Mouse (Mus musculus) liver, embryonic 15.5 days (tissue): ENCODE results near the gene Gm1673. TPM values are rescaled to one million over a fixed set of nuclear protein-coding genes. Genes with fewer than 3 reads are reported as not detected.
A peak's percentile ranks its signal among the peaks of the same experiment; 100 is the strongest.

Experiments
- ATAC-seq: fragments of 200-750 bp; cut with Nextera tagmentation; 2 replicates; pipeline ENCODE4 v1.8.0; 2017; ENCODE audit warnings: moderate number of reproducible peaks, mild to moderate bottlenecking, moderate library complexity; ENCODE audit not compliant: insufficient read depth
- H3K27ac ChIP-seq: fragments of 300-500 bp; sonication (generic); replicated peaks from 2 replicates; pipeline ENCODE4 v1.5.1; 2015; ENCODE audit warnings: mild to moderate bottlenecking, inconsistent platforms
- H3K27me3 ChIP-seq: fragments of 300-500 bp; sonication (generic); 2 replicates; pipeline ENCODE4 v1.6.1; 2015; ENCODE audit warnings: mild to moderate bottlenecking, inconsistent platforms
- H3K36me3 ChIP-seq: fragments of 300-500 bp; sonication (generic); replicated peaks from 2 replicates; pipeline ENCODE4 v1.6.1; 2015; ENCODE audit warnings: moderate library complexity, mild to moderate bottlenecking, inconsistent platforms
- H3K4me1 ChIP-seq: fragments of 300-500 bp; sonication (generic); replicated peaks from 2 replicates; pipeline ENCODE4 v1.6.1; 2015; ENCODE audit warnings: inconsistent platforms
- H3K4me2 ChIP-seq: fragments of 300-500 bp; sonication (generic); 2 replicates; pipeline ENCODE4 v1.6.1; 2015; ENCODE audit warnings: moderate library complexity, mild to moderate bottlenecking, inconsistent platforms
- H3K4me3 ChIP-seq: fragments of 300-500 bp; sonication (generic); replicated peaks from 2 replicates; pipeline ENCODE4 v1.5.1; 2015; ENCODE audit warnings: mild to moderate bottlenecking, inconsistent platforms
- H3K9ac ChIP-seq: fragments of 300-500 bp; sonication (generic); 2 replicates; pipeline ENCODE4 v1.6.1; 2015; ENCODE audit warnings: moderate library complexity, mild to moderate bottlenecking, inconsistent platforms
- H3K9me3 ChIP-seq: fragments of 300-500 bp; sonication (generic); replicated peaks from 2 replicates; pipeline ENCODE4 v1.6.1; 2016; ENCODE audit warnings: inconsistent platforms
- WGBS: fragments of 180-500 bp; shearing (Covaris S2); methylation state at CpG from one replicate; pipeline ENCODE4 v1.1.7; 2015; ENCODE audit warnings: mixed read lengths; ENCODE audit not compliant: insufficient replicate concordance; 5-methylcytosine and 5-hydroxymethylcytosine counted together
- polyA plus RNA-seq: library from polyadenylated mRNA; unstranded; fragments of >200 nt; fragmentation: Nextera tagmentation; extraction: Ambion mirVana; gene quantifications from 2 replicates; pipeline ENCODE4 v1.2.1, GENCODE M21; 2015

The Gm1673 gene
- polyA plus RNA-seq, 1 experiment from 2014 or later, result 4.5 TPM

DNA sequence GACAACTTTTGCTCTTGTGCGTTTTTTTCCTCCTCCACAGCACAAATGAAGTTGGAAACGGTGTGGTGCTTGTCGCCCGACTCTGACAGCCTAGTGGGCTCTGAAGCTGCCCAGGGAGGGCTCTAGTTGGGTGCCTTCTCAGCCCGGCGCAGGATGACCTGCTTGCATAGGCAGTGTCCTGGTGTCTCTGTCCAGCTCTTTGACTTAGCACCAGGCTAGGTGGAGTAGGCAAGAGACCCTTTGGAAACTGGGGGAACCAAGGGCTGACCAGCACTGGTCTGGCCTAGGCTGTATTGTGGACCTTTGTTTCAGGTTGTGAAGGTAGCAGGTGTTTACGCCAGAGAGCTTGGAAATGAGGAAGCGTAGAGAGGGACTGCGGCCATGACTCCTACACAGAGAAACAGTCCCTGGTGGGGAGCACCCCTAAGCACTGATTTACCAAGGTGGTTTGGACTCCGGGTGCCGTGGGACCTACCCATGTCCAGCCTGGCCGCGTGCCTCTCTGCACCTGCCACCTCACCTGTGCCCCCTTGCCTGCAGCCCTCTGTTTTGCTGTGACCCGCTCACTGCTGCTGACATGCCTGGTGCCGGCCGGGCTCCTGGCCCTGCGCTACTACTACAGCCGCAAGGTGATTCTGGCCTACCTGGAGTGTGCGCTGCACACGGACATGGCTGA lies 14.7 kb downstream of the Gm1673 start:
- Histone ChIP-seq H3K9ac (no peak overlapping the region), H3K9me3 (no peaks in the 10 kb centered on the region), H3K27ac (no peak overlapping the region), H3K4me1 (peaks cover 16% of the 10 kb centered on the region), H3K36me3 (no peaks in the 10 kb centered on the region), H3K27me3 (peaks cover 66% of the 10 kb centered on the region), H3K4me2 (peak overlapping the region; percentile 66; the same call in 1 of the 2 replicates), H3K4me3 (no peak overlapping the region; the same call in 1 of the 2 replicates)
- ATAC-seq, result no peak
- 54% methylated on average over 20 of the region's 20 CpGs for WGBS

DNA sequence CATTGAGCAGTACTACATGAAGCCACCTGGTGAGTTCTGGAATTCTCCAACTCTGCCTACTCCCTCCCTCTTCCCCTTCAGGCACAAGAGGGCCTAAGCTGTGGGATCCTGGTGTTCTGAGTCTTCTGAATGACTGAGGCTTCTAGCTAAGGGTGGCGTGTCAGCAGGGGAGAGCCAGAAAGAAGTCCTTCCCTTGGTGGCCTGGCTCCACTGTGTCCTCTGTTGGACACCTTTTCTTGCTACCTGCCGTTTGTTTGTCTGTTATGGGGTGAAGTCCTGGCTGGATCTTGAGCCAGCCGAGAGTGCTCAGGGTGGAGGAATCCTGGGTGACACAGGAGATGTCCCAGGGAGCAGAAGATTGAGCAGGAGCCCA lies 15.3 kb downstream of the Gm1673 start:
- WGBS, result 66% methylated on average over 3 of the region's 3 CpGs
- Histone ChIP-seq H3K27me3 (peaks cover 66% of the 10 kb centered on the region), H3K4me3 (no peak overlapping the region), H3K9ac (no peak overlapping the region), H3K27ac (no peak overlapping the region), H3K9me3 (no peaks in the 10 kb centered on the region), H3K4me2 (no peak overlapping the region), H3K4me1 (peaks cover 16% of the 10 kb centered on the region), H3K36me3 (no peaks in the 10 kb centered on the region)
- ATAC-seq, result no peak

DNA sequence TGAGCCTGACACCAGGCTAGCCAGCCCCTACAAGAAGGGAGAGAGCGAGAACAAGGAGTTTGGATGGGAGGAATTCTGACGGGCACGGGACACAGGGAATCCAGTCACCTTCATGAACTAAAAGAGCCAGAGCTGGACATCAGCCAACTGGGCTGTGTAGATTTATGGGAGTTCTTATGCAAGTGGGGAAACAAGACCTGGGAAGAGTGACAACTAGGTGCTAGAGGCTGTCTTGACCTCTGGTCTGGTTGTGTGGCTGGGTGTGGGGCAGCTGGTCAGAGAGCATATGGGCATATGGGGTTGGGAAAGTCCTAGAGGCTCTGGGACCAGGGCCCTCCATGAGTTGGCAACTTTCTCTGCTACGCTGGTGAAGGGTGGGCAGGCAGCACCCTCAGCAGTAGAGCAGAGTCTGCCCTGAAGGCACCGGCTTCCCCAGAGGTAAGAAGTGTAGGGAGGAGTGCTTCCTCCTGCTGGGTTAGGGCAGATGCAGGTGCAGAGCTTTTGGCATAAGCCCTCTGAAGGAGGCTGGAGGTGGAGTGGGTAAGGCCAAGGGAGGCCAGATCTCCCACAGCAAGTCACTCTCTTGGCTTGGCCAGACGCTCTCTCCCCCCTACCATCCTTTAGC lies 16.3 kb downstream of the Gm1673 start:
- ATAC-seq, result no peak
- Histone ChIP-seq H3K27me3 (peaks cover 59% of the 10 kb centered on the region), H3K4me2 (no peak overlapping the region), H3K9me3 (no peaks in the 10 kb centered on the region), H3K9ac (no peak overlapping the region), H3K4me3 (no peak overlapping the region), H3K27ac (no peak overlapping the region), H3K4me1 (peaks cover 16% of the 10 kb centered on the region), H3K36me3 (no peaks in the 10 kb centered on the region)
- WGBS, result 63% methylated on average over 6 of the region's 6 CpGs

DNA sequence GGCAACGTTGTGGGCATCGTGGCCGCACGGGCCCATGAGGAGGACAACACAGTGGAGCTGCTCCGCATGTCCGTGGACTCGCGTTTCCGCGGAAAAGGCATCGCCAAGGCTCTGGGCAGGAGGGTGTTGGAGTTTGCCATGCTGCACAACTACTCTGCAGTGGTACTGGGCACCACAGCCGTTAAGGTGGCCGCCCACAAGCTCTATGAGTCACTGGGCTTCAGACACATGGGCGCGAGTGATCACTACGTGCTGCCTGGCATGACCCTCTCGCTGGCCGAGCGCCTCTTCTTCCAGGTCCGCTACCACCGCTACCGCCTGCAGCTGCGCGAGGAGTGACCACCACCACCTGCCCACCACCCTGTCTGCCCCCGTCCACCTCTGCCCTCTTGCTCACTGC lies 17.6 kb downstream of the Gm1673 start:
- whole genome bisulfite sequencing, result 80% methylated on average over 25 of the region's 25 CpGs
- Histone ChIP-seq H3K9ac (no peak overlapping the region), H3K4me2 (no peak overlapping the region), H3K4me3 (no peak overlapping the region), H3K4me1 (peaks cover 14% of the 10 kb centered on the region), H3K27ac (no peak overlapping the region), H3K36me3 (no peaks in the 10 kb centered on the region), H3K27me3 (peaks cover 47% of the 10 kb centered on the region), H3K9me3 (no peaks in the 10 kb centered on the region)
- ATAC-seq, result no peak

DNA sequence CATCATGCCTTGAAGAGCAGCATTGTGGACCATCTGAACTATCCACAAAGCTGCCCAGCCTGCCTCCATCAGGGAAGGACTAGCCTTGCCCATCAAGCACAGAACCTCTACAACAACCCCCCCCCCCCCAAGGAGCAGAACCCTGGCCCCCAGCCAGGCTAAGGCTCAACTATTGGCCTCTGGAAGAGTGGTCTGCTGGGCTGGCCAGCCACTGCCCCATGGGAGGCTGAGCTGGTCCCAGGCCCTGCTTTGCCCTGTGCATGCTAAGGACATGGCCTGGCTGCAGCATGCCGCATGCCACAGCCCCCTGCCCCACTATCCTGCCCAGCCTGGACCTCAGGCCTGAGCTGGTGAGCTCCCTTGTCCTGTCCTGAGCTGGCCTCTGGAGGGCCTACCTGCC lies 18.2 kb downstream of the Gm1673 start:
- peaks cover 8% of the 10 kb centered on the region for H3K4me1 ChIP-seq
- H3K36me3 ChIP-seq, result no peaks in the 10 kb centered on the region
- no peak for ATAC-seq
- H3K4me3 ChIP-seq, result no peak overlapping the region
- H3K27me3 ChIP-seq, result peaks cover 41% of the 10 kb centered on the region
- H3K4me2 ChIP-seq, result no peak overlapping the region
- H3K9ac ChIP-seq, result no peak overlapping the region
- no peak overlapping the region for H3K27ac ChIP-seq
- 82% methylated on average over 1 of the region's 1 CpGs for WGBS
- no peaks in the 10 kb centered on the region for H3K9me3 ChIP-seq

DNA sequence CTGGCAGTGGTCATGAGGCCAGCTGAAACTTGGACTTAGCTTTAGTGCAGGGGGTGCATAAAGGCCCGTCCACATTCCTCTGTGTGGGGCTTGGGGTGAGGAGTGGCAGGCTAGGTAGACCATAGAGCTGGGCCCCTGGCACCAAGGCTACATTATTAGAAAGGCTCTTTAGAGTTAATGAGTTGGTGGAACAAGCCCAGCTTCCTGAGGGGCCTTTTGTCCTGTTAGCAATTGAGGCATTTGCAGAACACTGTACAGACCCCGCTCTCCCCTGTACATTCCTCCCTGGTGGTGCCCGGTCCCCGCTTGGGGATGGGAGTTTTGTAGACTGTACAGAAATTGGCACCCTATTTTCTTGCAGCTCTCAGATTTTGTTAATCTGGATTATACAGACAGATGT lies 19.4 kb downstream of the Gm1673 start:
- Histone ChIP-seq H3K4me2 (no peak overlapping the region), H3K9ac (no peak overlapping the region), H3K27ac (no peak overlapping the region), H3K4me1 (no peaks in the 10 kb centered on the region), H3K27me3 (peaks cover 28% of the 10 kb centered on the region), H3K36me3 (no peaks in the 10 kb centered on the region), H3K9me3 (no peaks in the 10 kb centered on the region), H3K4me3 (no peak overlapping the region)
- ATAC-seq, result no peak
- WGBS, result 71% methylated on average over 4 of the region's 4 CpGs

DNA sequence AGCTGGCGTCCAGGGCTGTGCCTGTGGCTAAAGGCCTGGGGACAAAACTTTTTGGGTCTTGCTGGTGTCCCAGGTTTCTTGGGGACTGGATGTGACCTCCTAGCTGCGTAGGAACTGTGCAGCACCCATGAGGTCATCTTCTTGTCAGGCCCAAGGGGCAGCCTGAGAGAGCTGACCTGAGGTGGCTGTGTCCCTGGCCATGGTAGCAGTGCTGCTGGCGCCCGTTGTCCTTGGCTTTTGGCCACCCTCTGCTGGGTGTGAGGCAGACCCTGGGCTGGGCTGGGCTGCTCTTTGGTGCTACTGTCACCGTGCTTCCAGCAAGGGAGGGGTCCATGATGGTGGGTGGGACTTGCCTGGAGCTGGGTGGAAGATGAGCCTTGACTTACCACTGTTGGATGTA lies 21.4 kb downstream of the Gm1673 start:
- Histone ChIP-seq H3K9ac (no peak overlapping the region), H3K36me3 (no peaks in the 10 kb centered on the region), H3K4me3 (no peak overlapping the region), H3K27ac (no peak overlapping the region), H3K4me1 (no peaks in the 10 kb centered on the region), H3K9me3 (no peaks in the 10 kb centered on the region), H3K27me3 (peaks cover 8% of the 10 kb centered on the region), H3K4me2 (no peak overlapping the region)
- no peak for ATAC-seq
- 66% methylated on average over 5 of the region's 5 CpGs for WGBS

DNA sequence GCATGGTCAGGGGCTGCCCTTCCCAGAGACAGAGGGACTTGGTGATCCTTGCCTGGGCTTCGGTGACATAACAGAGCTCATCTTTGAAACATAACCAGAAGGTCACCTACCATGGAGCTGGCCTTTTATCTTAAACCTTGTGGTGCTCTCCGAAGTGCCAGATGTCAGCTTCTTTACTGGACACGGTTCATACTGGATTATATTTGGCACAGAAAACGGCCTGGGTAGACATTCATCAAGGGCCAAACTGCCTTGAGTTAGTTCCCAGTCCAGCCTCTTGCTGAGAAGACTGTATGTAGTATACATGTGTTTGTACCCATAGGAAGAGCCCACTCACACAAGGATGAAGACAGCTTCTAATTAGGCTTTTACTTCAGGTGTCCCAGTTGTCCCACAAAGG lies 23.6 kb downstream of the Gm1673 start:
- Histone ChIP-seq H3K27me3 (no peaks in the 10 kb centered on the region; the same call in 1 of the 2 replicates), H3K27ac (no peak overlapping the region), H3K9me3 (no peaks in the 10 kb centered on the region), H3K9ac (no peak overlapping the region), H3K36me3 (no peaks in the 10 kb centered on the region), H3K4me3 (no peak overlapping the region), H3K4me2 (no peak overlapping the region), H3K4me1 (no peaks in the 10 kb centered on the region)
- 56% methylated on average over 4 of the region's 4 CpGs for WGBS
- no peak for ATAC-seq

DNA sequence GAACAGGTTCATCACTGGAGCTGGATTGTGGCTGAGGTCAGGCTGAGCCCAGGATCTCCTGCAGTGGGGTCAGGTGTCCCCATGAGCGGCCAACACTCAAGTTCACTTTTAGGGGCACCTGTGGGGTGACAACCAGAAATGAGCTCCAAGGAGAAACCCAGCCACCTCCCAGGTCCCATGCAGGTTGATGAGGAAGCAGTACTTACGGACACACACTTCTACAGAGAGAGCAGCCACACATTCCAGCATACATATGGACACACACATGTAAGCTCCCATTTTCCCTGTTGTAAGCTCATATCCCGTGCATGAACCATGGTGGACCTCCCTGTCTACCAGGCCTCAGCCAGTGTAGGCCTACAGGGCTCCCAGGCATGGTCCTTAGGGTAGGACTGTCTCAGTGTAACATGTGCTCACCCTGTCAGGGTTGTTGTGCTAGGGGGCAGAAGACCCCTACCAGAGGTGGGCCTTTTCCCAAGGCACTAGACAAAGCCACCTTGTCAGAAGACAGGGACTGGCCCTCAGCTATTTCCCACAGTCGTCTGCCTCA lies 24.2 kb downstream of the Gm1673 start:
- Histone ChIP-seq H3K4me2 (no peak overlapping the region), H3K27ac (no peak overlapping the region), H3K9ac (no peak overlapping the region), H3K4me3 (no peak overlapping the region), H3K36me3 (no peaks in the 10 kb centered on the region), H3K9me3 (no peaks in the 10 kb centered on the region), H3K27me3 (no peaks in the 10 kb centered on the region; the same call in 1 of the 2 replicates), H3K4me1 (no peaks in the 10 kb centered on the region)
- WGBS, result 52% methylated on average over 4 of the region's 4 CpGs
- ATAC-seq, result no peak

DNA sequence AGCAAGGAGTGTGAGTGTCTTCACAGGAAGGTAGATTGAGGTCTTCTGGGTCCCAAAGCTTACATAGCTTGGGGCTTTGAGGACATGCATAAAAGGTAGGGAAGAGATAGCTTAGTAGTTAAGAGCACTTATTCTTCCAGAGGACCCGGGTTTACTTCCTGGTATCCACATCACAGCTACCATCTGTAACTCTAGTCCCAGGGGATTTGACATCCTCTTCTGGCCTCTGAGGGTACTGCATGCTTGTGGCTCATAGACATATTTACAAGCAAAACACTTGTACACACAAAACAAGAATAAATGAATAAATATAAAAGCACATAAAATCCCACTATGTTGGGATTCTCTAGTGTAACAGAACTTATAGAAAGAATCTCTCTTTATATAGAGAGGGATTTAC lies 31.4 kb downstream of the Gm1673 start:
- WGBS, result 38% methylated on average over 1 of the region's 1 CpGs
- Histone ChIP-seq H3K4me3 (no peak overlapping the region), H3K27ac (no peak overlapping the region), H3K27me3 (no peaks in the 10 kb centered on the region), H3K4me1 (no peaks in the 10 kb centered on the region), H3K36me3 (no peaks in the 10 kb centered on the region), H3K9me3 (no peaks in the 10 kb centered on the region), H3K9ac (no peak overlapping the region), H3K4me2 (no peak overlapping the region)
- no peak for ATAC-seq

DNA sequence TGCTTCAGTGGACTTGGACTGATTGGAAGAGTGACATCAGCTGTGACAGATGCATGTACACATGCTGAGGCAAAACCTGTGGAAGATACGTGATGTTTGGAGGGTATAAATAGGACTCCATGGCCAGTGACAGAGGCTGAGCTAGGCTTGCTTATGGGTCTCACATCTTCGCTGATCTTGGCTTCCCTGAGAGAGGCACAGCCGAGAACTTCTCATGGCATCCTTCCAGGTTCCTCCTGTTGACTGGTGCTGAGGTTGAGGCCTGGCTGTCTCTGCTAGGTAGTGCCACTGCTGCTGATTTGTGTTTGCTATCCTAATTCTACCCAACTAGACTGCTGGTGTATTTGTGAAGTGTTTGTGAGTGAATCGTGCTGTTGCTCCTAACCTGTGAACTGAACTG lies 35.7 kb downstream of the Gm1673 start:
- H3K27ac ChIP-seq, result no peak overlapping the region
- no peaks in the 10 kb centered on the region for H3K9me3 ChIP-seq
- no peak overlapping the region for H3K4me2 ChIP-seq
- H3K36me3 ChIP-seq, result no peaks in the 10 kb centered on the region
- no peak for ATAC-seq
- no peaks in the 10 kb centered on the region for H3K4me1 ChIP-seq
- H3K4me3 ChIP-seq, result no peak overlapping the region
- H3K27me3 ChIP-seq, result no peaks in the 10 kb centered on the region
- 59% methylated on average over 4 of the region's 4 CpGs for WGBS
- no peak overlapping the region for H3K9ac ChIP-seq
